Mouse (Mus musculus) kidney, adult 2 months (tissue): Measurements from ENCODE around the gene Tmem81.

Experiments
- CTCF ChIP-seq: fragments of 200-500 bp; conservative IDR thresholded peaks from 2 replicates; pipeline ENCODE4 v1.5.1; 2011; ENCODE audit warnings: low read depth, mild to moderate bottlenecking, control low read depth, low read length, moderate library complexity, mixed read lengths; ENCODE audit not compliant: insufficient read depth, insufficient read length
- POLR2A ChIP-seq: fragments of 200-500 bp; IDR thresholded peaks from one replicate; pipeline ENCODE4 v1.6.1; 2011; ENCODE audit warnings: low read depth, low read length, control low read depth

DNA sequence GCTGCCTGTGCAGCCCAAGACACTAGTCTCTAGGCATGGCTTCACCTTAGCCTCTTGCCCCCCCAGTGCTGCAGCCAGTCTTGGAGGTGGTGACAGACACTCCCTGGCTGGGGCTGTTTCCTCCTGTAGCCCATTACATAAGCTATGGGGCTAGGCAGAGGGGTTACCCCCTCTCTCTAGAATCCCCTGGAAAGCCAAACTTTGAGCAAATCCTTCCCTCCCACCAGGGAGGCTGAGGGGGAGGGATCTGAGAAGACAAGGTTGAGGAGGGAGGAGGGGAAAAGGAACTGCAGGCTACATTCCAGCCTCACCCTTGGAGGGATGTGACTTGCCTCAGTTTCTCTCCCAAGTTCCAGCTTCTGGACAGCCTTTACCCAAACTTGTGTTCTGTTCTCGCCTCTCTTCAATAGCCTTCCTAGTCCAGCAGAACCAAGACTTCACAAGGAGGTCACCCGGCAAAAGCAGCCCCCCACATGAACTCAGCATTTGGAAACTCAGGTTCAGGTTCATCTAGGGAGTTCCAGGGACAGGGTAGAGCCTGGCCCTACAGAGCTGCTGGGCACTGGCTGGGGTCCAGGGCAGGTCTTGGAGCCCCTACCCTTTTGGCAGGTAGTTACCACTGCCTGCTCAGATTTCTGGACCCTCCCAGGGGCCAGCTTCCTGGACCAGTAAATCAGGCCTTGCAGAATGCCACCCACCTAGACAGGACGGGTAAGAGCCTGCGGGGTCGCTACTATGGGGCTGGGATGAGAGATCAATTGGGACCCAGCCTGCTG, 36.0 kb downstream of the Tmem81 start:
- TF ChIP-seq CTCF (no peak), POLR2A (no peak)
